Mouse (Mus musculus) brain, embryonic 14.5 days (tissue): ENCODE measurements at regions not wholly inside any gene's neighbourhood (a gene's known extent, or its start where the extent isn't known, plus 50 kb on each side); places are given as distances from the start of the nearest gene placed in this dataset.

Experiments
- DNase-seq: peaks from one replicate; pipeline ENCODE4 v3.0.0-alpha.2; 2011; ENCODE audit warnings: low read depth
- CTCF ChIP-seq: fragments of 200-500 bp; IDR thresholded peaks from 2 replicates; pipeline ENCODE4 v1.5.1; 2012; ENCODE audit warnings: inconsistent platforms, mild to moderate bottlenecking, moderate library complexity, borderline replicate concordance; ENCODE audit not compliant: insufficient read depth, insufficient read length; ENCODE audit errors: extremely low read depth
- POLR2A ChIP-seq: fragments of 200-500 bp; IDR thresholded peaks from 2 replicates; pipeline ENCODE4 v1.6.1; 2012; ENCODE audit warnings: mild to moderate bottlenecking, inconsistent platforms, borderline replicate concordance; ENCODE audit not compliant: poor library complexity, insufficient read depth, insufficient read length, severe bottlenecking; ENCODE audit errors: extremely low read depth

DNA sequence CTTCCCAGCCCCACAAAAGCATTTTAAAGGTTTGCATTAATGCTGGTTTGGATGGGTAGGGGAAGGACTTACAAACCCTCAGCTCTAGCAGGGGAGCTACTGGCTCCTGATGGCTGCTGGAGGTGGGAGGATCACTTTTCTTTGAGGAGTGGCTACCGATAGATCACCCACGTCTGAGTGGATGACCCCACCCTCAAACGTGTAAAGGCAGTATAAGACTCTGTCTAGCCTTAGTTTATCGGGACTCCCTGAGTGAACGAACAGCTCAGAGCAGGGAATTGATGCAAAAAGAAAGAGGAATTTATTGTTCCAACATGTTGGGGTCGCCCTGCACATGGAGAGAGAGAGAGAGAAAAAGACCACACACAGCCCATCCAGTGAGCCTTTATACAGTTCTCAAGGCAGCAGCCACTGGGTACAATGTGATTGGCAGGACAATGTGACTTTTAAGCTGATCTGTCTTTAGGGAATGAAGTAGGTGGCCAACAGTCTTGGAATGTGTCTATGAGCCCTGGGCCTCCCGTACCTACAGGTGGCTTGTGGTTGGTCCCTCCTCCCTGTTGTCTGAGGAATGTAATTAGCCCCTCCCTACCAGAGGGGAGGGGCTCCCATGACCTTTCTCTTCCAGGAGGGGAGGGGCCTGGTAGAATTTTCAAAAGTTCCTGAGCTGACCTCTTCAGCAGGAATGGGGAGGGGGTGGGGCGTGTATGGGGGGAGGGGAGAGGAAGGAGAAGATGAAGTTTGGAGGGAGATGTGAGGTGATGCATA is 108.7 kb upstream of the Tmem150c start:
- DNase-seq = no peak
- TF ChIP-seq POLR2A (no peak), CTCF (no peak)

DNA sequence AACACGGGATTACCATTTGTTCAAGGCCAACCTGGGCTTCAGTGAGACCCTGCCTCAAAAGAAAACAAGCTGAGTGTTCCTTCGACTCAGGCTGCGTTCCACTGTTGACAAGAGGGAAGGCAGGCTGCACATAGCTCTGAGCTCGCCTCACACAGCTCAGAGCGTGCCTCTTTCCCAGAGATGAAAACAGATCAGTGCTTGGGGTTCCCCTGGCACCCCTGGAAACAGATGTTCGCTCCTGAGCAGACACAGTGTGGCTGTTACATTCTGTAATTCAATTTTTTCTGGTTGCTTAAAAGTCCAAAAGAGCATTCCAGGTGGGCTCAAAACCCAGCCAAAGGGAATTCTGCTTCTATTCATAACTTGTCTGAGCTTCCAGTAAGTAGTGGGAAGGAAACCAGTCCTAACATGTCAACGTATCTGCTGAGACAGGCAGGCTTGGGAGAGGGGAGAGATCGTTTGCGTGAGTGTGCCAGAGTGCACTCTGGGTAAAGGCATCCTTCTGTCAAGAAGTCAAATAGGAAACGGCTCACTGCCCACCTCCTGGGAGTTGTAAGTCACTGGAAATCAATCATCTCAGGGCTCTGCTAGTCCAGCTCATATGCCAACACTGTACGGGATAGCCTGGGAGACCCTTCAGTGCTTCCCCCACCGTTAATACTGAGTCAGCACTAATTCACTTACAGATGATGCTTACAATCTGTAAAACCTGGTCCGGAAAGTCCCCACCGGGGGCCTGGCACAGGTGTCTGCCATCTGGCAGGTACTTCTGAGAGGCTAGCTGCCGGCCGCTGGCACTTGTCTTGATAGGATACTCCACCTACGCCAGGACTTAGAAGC is 107.3 kb upstream of the Tmem150c start:
- TF ChIP-seq CTCF = no peak
- DNase-seq = peak; percentile 39

DNA sequence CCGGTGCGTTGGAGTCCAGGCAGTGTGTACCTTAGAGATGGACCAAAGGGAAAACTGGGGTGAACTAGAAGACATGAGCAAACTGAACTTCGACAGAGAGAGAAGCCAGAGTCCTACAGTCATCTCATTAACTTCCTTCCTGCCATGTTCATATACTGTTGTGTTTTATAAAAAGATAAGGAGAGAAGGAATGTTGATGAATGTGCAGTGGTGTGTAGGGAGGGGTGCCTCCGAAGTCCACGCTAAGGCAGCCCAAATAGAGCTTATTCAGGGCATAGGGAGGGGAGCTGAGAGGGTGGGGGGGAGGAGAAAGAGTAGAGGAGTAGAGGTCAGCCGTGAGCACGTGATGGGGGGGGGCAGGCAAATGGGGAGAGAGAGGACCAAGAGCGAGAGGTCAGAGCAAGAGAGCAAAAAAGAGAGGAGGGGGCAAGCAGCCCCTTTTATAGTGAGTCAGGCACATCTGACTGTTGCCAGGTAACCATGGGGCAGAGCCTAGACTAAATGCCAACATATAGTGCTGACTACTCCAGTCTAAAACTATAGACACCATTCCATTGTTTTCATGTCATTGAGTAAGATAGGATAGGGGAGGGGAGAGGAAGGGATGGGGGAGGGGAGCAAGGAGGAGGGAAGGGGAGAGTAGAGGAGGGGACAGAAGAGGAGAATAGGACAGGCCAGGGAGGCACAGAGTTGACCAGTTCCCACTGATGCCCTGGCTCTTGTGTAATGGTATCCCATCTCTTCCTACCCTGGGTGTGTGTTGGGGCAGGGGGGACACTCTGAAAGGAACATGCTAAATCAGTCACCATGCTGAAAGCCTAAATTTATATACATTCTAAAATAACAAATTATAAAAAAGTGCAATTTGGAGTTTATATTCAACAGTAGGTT is 100.4 kb upstream of the Tmem150c start:
- no peak for DNase-seq
- TF ChIP-seq CTCF = no peak
- TF ChIP-seq POLR2A = no peak

DNA sequence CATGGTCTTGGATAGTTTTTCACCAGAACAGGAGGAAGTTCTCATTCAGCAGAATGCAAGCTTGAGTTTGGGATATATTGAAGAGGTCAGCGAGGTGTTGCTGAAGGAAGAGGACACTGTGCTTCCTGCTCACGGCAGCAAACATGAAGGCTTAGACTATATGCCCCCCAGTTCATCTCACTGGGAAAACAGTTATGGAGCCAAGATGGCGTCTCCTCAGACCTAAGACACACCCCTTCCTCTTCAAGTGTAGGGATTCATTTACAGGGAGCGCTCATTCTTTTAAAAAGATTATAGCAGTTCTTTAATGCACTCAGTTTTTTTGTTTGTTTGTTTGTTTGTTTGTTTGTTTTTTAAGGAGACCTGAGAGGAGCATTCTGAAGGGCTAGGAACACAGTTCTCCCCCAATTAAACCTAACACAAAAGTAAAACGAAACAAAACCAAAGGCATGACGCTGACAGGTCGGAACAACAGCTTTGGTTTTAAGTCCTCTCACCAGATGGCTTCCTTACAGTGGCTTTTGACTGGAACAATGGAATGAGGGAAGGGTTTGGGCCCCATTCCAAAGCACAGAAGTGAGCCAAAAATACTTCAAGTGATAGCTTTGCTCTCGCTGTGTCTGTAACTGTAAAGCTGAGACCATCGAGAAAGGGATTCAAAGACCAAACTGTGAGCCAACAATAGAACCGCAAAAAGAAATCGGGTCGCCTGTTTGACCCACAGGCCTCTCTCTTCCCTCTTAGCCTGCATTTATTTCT is 99.5 kb upstream of the Tmem150c start:
- DNase-seq = peak; percentile 94
- TF ChIP-seq CTCF (no peak), POLR2A (no peak)

DNA sequence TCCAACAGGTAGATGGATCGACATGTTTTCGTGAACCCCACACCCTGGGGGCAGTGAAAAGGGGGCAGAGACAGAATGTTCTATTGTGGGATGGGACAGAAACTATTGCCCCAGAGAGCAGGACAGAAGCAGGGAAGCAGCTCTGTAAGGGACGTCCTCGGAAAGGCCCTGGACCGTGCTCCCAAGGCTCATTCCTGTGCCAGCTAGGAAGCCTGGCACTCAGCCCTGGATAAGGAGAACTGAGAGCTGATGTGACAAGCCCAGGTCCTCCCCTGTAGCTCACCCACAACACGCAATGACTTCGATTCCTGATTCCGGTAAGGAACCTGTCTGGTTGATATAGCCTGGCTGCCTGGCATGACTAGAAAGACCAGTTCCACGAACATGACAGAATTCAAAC is 95.7 kb upstream of the Tmem150c start:
- no peak for DNase-seq
- TF ChIP-seq CTCF (no peak), POLR2A (no peak)

DNA sequence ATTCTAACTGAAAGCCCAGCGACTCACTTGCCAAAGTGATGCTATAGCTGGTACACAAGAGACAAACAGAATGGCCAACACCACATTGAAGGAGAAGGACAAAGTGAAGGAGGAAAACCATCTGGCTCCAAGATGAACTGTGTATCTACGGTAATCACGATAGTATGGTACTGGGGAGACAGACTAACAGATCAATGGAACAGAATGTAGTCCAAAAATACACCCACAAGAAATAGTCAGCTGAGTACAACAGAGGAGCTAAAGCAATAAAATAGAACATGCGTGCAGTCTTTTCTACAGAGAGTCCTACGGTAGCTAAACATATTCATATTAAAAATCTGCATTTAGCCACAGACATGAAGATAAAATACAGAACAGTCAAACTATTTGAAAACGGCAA is 92.4 kb upstream of the Tmem150c start:
- DNase-seq = no peak
- no peak for TF ChIP-seq CTCF
- no peak for TF ChIP-seq POLR2A

DNA sequence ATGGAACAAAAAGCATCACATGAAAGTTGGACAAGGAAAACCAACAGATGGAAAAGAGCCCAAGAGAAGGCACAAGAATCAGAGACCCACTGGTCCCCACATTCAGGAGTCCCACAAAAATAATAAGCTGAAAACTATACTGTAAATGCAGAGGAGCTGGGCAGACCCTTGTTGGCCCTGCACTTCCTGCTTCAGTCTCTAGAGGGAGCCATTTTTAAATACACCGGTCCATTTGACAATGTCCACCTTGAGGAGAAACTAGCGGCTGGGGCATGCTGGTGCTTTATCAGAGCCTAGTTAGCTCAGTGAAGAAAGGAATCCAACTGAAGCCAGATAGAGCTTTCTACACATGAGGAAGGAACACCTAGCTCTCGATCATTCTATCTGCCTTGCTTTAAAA is 90.1 kb upstream of the Tmem150c start:
- no peak for DNase-seq
- no peak for TF ChIP-seq POLR2A
- peak; percentile 23; the same call in 1 of the 2 replicates for TF ChIP-seq CTCF

DNA sequence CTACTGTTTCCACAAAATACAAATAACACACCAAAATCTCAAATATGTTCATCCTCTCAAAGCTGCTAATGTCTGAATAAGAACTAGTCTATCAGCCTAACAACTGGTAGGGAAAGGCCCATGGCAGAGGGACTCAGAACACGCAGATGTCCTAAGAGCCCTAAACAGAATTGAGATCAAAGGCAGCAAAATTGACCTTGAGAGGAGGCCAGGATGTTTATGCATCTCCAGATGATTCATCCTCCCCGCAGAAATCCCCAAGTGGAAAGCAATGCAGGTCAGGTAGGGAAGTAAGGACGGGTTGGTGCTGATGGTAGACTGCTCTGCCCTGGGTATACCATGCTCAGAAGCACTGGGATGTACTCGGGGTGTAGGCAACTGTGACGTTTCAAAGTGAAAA is 89.0 kb upstream of the Tmem150c start:
- no peak for TF ChIP-seq POLR2A
- no peak for TF ChIP-seq CTCF

DNA sequence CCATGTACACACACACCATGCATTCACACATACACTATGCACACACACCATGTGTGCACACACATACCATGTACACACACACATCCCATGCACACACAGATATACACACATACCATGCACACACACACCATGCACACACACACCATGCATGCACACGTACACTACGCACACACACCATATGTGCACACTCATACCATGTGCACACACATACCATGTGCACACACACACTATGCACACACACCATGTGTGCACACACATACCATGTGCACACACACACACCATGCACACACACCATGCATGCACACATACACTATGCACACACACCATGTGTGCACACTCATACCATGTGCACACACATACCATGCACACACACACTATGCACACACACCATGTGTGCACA is 87.1 kb upstream of the Tmem150c start:
- DNase-seq = no peak
- TF ChIP-seq CTCF = no peak
- no peak for TF ChIP-seq POLR2A

More for the DNA sequence above, 89.0 kb upstream of the Tmem150c start:
- no peak for DNase-seq

DNA sequence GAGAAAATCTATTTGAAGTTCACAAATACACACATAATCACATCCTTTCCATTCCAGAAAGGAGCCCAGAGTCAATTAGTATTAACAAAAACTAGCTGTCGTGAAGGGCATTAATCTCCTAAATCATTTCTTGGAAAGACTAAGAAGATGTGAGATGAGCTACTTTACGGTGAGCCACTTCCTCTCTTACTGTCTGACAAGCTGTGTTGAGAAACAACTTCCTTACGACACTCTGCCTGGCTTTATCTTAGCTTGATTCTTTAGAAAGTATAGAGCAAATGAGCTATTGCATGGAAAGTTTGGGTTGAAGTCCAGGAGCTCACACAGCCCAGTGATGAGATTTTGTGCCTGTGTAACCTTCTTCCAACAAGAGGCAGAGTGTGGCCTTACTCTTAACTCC is 85.2 kb upstream of the Tmem150c start:
- TF ChIP-seq CTCF (no peak), POLR2A (no peak)

DNA sequence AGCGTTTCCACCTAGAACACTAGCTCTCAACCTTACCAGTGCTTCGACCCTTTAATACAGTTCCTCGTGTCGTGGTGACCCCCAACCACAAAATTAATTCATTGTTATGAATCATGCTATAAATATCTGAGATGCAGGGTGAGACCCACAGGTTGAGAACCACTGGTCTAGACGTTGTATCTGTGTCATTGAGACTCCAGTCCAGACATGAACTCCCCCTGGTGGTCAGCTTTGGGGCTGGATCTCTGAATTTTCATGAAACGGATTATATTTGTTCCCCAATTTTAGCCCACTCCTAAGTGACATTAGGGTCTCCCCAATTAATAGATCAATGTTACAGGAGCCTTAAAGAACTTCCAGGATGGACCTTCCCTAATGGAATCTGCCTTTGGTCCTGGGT is 81.3 kb upstream of the Tmem150c start:
- TF ChIP-seq POLR2A (no peak), CTCF (peak; percentile 66; the same call in 1 of the 2 replicates)
- peak; percentile 61 for DNase-seq

More for the DNA sequence above, 85.2 kb upstream of the Tmem150c start:
- no peak for DNase-seq

DNA sequence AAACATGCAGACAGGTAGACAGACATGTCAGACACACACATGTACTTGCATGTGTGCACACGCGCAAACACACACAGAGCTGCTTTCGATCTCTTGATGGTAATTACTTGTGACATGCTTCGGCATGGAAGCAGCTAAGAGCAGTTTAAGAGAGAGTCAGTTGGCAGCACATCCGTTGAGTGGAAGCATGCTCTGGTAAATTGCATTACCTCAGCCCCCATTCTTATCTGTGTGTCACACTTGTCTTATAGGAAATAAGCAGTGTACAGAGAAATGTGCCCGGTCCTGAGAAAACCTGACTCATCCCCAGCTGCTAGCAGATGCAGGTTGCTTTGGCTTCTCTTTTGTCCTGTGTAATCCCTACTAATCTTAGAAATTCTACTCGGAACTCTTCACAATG is 80.0 kb upstream of the Tmem150c start:
- TF ChIP-seq CTCF (no peak), POLR2A (no peak)

More for the DNA sequence above, 80.0 kb upstream of the Tmem150c start:
- peak; percentile 40 for DNase-seq
